Mouse (Mus musculus) T-cell, adult 2 months (primary cell): ENCODE results near the gene P3h3.

Experiments
- DNase-seq: peaks from one replicate; pipeline ENCODE4 v3.0.0; 2022; ENCODE audit warnings: low spot score

Gene P3h3

DNA sequence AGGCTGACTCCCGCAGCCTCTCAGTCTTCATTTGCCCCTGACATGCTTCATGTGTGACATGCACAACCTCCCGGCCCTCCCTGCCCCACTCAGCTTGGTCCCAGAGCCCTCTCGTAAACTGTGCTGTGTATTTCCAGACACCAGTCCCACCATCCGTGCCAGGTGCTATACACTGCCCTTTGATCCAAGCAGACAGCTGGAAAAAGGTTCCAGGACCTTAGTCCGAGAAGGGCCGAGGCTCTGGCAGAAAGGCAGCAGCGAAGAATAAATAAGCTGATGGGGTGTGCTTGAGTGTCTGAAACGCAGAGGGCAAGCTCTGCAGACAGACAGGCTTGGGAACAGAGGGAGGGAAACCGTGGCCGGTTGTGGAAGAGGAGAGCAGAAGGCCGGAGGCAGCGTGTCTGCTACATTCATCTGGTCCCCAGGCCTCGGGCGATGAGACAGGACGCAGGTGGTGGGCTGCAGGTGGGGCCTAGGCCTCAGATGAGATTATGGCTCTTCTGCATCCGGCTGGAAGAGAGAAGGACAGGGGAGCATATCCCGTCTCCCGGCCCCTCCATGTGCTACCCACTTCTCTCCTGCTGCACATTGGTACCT lies 8.3 kb upstream of the P3h3 start:
- no peak for DNase-seq

DNA sequence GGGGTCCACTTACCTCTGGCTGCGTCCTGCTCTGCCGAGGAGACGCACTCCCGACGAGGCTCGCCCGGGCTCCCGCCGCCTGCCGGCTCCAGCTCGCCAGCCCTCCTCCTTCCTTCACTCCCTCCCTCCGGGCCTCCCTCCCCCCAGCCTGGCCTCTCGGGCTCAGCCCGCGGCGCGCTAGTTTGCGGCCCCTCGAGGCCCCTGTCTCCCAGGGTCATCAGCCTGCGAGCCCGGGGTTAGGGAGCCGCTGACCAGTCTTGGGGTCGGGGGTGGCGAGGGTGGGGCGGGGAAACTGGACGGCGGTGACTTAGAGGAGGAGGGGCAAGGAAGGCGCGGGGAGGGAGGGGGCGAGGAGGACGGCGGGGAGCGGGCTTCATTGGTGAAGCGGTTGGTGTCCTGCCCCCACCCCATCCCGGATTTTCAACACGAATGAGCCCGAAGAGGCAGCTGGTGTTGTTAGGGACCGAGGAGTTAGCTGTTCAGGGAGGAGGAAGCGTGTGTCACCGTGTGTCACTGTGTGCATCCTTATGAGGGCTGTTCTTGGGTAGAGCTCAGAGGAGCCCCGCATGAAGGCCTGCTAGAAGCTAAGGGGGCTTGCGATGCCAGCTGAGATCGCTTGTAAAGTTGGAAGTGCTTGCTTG lies 6.2 kb upstream of the P3h3 start, which contains the start of gene Gpr162:
Gene Gpr162, minus strand, starts transcription at position 326 of the 641 bp plus-strand sequence.
- DNase-seq = peak; percentile 48

DNA sequence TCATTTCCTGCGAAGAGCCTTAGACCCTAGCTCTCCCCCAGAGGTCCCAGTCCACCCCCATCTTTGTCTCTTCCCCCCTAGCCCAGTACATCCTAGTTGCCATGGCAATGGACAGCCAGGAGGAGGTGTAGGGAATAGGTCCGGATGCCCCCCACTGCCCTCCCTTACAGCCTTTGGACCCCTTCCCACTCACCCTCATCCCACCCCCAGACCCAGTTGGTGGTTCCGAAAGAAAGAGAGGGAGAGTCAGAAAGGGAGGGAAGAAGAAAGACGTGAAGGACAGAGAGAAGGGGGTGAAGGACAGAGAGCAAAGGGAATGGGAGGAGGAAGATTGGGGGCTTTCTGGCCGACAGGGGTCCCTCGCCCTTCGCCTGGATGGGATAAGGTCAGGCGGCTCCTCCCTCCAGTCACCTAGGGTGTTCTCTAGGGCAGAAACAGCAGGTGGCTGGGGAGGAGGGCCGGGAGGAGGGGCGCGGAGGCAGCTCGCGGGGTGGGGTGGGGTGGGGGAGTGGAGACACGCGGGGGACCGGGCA lies 5.6 kb upstream of the P3h3 start:
- no peak for DNase-seq

DNA sequence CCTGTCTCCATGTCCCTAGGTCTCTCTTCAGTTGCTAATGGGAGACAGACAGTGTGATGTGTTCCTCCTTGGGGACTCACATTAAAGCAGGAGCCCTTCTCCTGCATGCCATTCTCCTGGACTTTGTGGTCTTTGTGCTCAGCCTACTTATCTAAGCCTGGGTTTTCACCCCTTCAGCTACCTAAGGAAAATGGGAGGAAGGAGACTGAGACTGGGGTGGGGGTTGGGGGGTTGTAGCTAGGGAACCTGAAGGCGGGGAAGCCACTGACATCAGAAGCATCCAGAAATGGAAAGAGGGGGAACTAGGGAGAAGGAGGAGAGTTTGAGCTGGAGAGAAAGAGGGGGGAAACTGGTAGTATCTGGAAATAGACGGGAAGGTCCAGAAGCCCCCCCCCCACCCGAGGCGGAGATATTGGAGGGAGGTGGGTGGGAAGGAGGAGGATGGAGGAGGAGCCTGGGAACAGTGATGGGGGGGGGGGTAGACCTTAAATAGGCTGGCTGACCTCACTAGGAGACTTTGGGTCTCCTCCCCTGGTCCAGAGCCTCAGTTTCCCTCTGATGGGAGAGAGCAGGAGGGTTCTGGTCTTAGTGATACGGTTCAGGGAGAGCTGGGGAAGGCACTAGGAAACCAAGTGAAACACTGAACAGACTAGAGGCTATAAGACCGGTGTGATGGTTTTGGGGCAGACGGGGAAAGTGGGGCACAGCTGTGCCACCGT lies 5.0 kb upstream of the P3h3 start:
- no peak for DNase-seq

DNA sequence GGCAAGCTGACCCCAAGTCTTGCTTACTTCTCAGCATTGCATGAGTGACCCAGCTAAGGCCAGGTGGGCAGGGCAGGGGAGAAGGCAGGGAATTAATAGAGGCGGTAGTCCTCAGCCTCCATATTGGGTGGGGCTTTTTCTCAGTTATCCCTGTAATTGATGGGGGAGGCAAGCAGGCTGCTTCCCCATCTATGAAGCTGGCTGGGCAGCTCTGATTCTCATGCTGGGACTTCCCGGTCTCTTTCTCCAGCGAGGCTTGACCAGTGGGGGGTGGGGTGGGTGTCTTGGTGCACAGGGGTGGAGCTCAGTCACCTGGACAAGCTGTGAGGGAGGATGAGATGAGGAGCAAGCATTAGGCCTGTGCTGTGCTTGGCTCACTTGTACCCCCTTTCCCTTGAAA lies 4.2 kb upstream of the P3h3 start:
- no peak for DNase-seq

DNA sequence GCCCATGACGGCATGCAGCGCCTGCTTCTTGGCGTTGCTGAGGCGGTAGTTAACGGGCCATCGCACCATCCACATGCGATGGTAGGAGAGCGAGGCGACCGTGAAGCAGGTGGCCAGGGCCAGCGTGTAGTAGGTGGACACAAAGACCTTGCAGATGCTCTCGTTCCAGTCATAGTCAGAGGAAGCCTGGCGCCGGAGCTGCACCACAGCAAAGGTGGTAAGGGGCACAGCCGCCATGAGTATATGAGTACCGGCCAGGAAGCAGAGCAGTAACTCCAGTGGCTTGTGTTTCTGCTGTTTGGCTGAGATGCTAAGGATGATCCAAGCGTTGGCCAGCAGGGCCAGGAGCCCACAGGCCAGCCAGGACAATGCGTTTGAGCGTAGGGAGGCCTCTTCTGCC lies 3.7 kb upstream of the P3h3 start:
- no peak for DNase-seq

DNA sequence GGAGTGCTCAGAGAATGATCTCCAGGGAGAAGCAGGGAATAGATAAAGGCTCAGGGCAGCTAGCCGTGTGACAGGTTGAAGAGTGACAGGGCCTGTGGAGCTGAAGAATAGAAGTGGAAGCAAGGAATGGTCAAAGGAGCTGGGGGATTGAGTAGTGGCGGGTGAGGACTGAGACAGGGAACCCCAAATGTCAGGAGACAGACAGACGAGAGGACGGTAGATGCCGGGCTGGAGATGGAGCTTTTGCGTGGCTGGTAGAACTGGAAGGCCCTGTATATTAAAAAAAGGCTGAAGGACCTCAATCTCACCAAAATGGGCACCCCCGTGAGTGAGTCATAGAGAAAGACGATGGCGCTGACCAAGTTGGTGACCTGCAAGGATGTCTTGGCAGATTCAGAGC lies 3.0 kb upstream of the P3h3 start:
- no peak for DNase-seq

DNA sequence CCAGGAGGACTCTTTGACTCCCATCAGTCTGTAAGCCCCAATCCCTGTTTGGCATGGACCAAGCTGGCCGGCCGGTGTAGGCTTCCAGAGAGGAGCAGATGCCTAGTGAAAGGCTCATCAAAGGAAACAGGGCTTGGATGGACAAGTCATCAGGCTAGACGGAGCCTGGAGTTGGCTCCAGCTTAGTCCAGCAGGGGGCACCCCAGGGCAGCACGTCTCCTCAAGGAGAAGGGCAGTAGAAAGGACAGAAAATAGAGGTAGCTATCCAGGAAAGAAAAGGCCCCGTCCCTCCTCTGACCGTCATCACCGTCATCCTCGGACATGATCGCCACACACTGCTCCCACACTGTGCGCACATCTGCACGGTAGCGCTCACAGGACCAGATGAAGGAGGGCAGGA lies 2.2 kb upstream of the P3h3 start:
- DNase-seq = peak; percentile 79

DNA sequence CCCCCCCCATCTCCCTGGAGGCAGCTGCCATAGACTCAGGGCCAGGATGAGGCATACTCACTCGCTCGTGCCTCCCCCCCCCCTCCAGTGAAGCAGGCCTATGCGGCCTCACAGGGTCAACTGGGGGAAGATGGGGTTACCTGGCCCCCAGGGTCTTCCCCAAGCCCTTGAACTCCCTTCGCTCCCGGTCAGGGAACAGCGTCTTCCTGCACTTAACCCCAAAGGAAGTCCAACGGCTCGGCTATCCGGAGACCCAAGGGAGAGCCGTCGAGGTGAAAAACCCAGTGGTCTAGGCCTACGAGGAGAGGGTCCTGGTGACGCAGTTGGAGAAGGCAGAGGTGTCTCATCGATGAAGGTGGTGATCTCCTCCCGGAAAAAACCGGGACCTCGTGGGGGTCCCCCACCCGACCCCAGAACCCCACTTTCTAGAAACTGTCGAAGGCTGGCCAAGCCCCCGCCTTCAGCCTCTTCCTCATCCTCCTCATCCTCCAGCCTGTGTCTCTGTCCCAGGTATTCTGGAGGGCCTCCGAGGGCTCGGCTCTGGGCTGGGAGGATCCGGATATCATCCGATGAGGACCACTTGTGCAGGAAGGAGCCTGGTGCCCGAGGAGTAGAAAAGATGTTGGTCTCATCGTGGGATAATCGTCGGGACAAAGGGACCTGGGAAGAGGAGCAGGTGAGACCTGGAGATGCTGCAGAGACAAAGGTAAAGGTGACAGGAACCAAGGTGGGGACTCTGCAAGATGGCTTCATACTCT lies 1.2 kb upstream of the P3h3 start:
- DNase-seq = no peak

DNA sequence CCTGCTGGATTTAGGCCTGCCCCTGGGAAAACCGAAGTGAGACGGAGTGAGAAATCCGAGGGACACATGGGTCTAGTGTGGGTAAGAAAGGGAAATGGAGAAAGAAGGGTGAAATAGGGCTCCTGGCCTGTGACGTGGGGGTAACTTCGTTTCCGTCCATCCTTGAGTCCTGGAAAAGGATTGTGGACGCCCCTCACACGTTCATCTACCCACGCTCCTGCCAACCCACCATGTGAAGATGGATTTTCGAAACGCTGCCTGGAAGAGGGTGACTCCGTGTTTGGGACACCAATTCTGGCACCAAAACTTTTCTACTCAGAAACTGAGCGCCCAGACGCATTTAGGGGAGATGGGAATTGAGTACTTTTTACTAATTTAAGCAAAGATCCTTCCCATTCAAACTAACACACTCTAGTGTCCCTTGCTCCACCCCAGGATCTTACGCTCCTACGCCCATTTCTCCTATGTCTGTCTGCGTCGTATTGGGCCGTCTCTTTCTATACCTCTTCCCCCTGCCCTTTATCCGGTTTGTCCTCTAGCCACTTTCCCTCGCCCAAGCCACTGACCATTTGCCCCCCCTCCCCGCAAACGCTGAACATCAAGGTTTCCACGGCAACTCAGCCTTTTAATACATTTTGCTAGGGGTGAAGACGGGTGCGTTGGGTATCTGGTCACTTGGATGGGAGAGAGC lies 433 bp upstream of the P3h3 start:
- DNase-seq = no peak

DNA sequence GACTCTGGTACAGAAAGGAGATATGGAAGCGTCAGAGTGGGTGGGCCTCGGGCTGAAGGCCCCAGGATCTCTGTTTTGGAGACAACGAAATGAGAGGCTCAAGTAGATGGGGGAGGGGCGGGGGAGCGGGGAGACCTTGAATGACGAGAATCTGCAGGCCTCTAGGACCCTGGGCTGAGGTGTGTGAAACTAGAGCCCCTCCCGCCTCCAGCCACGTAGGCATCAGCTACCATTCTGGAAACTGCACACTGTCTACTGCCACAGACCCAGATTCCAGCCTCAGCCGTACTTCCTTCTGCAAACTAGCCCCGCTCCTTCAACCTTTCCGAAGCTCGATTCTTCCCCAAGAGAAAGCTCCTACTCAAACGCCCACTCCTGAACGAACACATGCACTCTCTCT lies 1.2 kb downstream of the P3h3 start:
- DNase-seq = no peak

DNA sequence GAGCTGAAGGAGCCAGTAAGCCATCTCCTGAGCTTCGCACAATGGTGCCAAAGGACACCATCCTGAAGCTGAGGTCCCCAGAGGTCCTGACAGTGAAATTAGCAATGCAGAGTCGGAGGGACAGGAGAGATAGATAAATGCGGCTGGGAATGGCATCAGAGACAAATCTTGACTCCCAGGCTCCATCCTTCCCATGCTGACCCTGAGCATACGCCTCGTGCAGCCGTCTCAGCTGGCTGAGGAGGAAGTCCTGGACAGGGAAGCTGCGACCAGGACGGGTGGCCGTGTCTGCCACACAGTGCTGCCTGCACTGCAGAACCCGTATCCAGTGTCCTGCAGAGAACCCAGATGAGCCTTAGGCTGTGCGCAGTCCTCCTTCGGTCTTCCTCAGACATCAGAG lies 2.9 kb downstream of the P3h3 start:
- no peak for DNase-seq

DNA sequence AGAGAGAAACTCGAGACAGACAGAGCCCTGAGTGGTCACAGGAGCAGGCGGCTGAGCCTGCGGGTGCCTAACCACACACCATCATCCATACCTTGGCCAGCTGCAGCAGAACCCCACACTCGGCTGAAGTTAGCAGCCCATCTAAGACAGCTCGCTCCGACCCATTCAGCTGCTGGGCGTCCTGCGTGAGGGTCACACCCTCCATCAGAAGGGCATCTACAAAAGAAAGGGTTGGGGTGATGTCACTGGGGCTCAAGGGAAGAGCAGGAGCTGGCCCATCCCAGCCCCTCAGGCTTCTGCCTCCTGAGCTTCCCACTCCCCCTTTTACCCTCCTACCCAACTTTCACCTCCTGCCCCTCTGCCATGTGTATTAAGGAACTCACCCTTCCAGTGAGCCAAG lies 7.0 kb downstream of the P3h3 start:
- no peak for DNase-seq

DNA sequence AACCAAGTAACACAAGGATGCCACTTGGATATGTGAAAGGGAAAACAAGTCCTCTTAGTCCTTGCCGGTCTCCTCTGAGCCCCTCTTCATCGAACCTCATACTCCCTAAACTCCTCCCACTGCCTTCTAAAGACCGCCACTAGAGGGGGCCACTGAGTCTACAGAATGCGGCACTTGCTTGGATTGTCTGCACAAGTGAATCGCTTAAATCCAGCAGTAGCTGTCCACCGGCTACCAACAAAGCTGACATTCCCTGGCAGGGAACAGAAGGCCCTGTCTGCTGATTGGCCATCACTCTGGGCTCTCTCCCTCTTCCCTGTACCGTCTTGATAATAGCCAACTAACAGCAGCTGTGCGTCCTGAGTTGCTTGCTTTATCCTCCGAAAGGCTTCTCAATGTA lies 10.2 kb downstream of the P3h3 start:
- peak; percentile 88 for DNase-seq

DNA sequence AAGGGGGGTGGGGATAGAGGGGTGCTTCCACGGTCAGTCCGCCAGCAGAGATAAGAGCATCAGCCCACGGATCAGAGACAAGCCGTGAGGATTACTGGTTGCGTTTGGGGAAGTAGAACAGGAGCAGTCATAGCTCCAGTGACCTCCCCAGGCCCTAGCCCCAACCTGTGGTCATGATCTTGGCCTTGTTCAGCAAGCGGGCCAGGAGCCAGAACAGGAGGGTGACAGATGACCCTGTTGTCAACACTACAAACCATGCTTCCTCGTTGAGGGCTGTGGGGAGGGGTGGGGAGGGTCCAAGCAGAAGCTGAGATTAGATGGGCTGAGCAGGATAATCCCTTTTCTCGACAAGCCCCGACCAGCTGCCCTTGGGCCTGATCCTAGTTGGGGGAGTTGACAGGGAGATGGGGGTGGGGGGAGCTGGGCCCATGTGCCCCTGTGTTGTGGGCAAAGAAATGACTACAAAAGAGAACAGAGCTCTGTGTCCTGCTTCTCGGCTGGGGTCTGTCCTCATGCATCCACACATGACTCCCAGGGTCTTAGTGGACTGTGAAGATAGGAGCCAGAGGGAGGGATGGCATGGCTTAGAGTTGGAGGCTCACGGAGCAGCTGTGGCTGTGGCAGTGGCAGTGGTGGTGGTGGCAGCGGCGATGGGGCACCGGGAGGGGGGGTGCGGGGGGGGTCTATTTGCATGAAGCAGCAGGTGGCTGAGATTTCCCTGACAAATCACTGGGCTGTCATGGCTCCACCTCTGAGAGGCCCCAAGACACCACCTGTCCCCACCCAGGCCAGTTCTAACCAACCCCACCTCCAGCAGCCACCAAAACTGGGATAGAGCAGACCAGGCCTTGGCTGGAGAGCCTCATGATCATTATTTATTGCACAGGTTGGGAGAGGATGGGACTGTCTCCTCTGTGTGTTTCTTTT lies 17.0 kb downstream of the P3h3 start, which contains the start of gene Gnb3:
Gene Gnb3, minus strand, starts transcription at position 35 of the 927 bp plus-strand sequence.
- no peak for DNase-seq

DNA sequence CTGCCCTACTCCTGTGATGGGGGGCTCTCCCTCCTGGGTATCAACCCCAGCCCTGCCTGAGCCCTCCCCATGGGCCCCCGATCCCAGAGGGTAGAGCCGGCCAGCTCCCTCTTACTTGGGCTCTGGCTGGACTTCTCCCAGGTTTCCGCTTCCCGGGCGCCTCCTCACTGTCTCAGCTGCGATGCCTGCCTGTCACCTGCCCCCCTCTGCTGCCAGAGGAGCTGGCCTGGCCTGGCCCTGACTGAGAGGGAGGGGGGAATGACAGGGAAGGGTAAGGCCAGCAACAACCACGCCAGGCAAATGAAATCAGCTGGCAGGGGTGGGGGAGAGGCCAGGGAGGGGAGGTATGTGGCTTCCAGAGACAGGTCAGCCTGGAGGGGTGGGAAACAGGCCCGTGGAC lies 17.7 kb downstream of the P3h3 start:
- no peak for DNase-seq

DNA sequence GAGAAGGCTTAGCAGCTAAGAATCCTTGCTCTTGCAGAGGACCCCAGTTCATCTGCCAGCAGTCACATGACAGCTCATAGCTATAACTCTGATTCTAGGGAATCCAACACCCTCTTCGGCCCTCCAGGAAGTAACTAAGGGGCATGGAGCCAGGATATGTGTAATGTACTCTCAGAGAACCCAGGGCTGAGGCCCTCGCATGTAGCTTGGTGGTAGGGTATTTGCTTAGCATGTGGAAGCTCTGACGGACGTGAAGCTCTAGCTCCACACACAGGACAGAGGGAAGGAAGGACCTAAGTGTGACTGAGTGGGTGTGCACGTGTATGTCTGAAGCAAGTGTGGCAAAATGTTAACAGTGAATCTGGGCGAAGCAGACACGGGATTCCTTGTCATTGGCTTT lies 21.1 kb downstream of the P3h3 start:
- no peak for DNase-seq

DNA sequence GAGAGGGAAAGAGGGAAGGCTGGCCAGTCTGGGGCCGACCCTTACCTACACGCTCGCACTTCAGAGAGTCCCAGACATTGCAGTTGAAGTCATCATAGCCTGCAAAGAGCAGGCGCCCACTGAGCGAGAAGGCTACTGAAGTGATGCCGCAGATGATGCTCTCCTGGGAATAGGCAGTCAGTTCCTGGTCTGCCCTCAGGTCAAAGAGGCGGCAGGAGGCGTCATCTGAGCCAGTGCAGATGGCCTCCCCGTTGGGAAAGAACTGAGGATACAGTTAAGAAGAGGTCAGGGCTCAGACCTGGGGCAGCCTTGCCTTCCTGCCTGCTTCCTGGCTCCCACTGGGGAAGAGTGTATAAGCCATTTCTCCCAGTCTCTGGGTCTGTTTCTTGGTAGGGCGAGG lies 22.0 kb downstream of the P3h3 start:
- no peak for DNase-seq

DNA sequence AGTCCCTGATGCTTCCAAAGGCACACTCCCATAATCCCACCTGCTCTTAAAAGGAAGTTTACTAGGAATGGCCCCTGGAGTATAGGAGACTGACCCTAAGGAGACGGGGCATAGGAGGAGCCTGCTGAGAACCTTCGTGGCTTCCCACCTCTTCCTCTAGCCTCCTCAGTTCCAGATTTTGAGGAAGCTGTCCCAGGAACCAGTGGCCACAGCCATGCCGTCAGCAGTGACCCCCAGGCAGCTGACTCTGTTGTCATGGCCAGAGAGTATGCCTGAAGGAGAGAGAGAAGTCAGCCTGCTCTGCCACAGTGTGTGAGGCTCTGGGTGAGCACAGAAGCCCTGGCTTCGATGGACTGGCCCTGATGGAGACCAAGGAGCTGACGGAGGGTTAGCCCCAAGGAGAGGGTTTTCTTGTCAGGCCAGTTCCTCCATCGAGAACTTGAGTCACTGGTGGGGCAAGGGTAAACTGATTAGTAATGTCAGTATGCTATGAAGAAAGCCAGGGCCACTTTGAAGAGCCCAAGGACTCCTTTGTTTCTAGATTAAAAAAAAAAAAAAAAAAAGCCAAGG lies 23.0 kb downstream of the P3h3 start:
- DNase-seq = no peak

DNA sequence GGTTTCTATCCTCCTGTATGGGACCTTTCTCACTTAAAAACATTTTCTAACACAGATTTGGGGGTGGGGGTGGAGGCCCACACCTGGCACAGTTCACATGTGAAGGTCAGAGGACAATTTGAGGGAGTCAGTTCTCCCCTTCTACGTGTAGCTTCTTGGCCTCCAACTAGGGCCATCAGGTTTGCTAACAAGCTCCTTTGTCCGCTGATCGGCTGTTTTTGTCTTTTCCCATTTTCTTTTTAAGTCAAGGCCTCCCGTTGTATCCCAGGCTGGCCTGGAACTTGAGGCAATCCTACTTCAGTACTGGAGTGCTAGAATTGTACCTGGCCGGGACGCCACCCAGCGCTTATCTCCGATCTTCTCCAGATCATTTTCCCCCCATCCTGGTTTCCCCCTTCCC lies 25.9 kb downstream of the P3h3 start:
- DNase-seq = no peak
